Mouse (Mus musculus) erythroblast, embryonic 14.5 days (primary cell): ENCODE data around the gene Cops9.

Experiments used
- GATA1 ChIP-seq: IDR thresholded peaks from 2 replicates; pipeline ENCODE4 v1.6.1; 2012; ENCODE audit warnings: low read length, inconsistent platforms, mixed read lengths
- TAL1 ChIP-seq: IDR thresholded peaks from 3 replicates; pipeline ENCODE4 v1.6.1; 2012; ENCODE audit warnings: low read length, inconsistent platforms, mixed read lengths

DNA sequence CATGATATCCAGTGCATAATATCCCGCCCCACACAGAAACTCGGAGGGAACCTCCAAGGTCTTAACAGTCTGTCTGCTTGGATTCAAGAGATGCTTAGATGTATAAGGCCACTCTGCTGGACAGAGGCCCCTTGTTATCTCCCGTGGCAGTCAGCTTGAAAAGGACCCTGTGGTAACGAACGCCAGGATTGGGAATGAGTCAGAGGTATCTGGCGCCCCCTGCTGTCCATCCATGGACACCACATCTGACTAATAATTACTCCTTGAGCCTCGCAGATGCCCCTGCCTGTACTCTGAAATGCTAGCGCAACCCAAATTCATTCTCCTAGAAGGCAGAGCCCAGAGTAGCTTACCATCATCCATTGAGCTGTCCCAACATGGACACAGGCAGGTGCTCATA is 6.0 kb upstream of the Cops9 start:
- TF ChIP-seq TAL1 (no peak), GATA1 (no peak)
